Mouse (Mus musculus): ENCODE measurements around the gene Zfp385b.

Zfp385b gene

DNA sequence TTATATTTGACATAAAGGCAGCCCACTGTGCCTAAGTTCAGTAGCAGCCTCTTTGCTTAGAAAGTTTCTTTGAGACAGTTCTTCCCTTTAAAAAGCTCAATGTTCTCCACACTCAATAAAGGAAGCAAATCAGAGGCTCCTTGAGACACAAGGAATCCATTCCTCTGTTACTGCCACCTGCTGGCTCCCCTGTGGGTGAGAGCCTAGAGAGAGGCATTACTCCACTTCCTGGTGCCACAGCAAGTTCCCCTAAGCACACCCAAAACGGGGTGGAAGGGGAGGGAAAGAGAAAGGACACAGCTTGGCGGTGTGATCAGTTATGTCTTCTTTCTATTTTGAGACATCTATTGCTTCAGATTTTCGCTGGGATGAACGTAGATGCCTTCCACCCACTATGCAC is 450.3 kb downstream of the Zfp385b start:
- DNase-seq = peak; percentile 9

Measured in lung, postnatal 10 days (tissue).